Mouse (Mus musculus): ENCODE data around the gene Fbxo44.

DNA sequence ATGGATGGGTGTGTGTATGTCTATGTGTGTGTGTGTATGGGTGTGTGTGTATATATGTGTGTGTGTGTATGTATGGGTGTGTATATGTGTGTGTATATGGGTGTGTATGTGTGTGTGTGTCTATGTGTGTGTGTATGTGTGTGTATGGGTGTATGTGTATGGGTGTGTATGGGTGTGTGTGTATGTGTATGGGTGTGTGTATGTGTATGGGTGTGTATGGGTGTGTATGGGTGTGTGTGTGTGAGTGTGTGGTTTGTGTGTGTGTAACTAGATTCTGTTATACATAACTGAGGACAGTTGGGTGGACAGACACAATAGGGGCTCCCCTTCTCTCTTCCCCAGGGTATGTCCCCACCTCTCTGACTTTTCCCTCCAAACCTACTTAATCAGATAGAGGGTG, 34.1 kb upstream of the Fbxo44 start:
- TF ChIP-seq CTCF (IDR thresholded peaks at IDR 0.05; ENCODE audit: borderline replicate concordance, control insufficient read depth, extremely low read depth, insufficient read depth, low read length, poor library complexity) (no peak), POLR2A (IDR thresholded peaks at IDR 0.05; ENCODE audit: control insufficient read depth, extremely low read depth, insufficient read depth, low read length, poor library complexity) (no peak)
